Mouse (Mus musculus) intestine, embryonic 14.5 days (tissue): Measurements from ENCODE around the gene Cfap97d2. TPM values are rescaled to one million over a fixed set of nuclear protein-coding genes. Genes with fewer than 3 reads are reported as not detected.

Experiments
- ATAC-seq: fragments of 200-750 bp; cut with Nextera tagmentation; replicated peaks from 2 replicates; pipeline ENCODE4 v1.8.0; 2017; ENCODE audit warnings: low read depth, moderate number of reproducible peaks, moderate TSS enrichment, moderate library complexity; ENCODE audit not compliant: low FRiP score, low TSS enrichment
- DNase-seq: peaks from one replicate; pipeline ENCODE4 v3.0.0-alpha.2; 2018; ENCODE audit warnings: low spot score
- H3K27ac ChIP-seq: fragments of 300-500 bp; sonication (generic); 2 replicates; pipeline ENCODE4 v1.5.1; 2014; ENCODE audit warnings: low read depth, mild to moderate bottlenecking, control low read depth
- H3K27me3 ChIP-seq: fragments of 300-500 bp; sonication (generic); replicated peaks from 2 replicates; pipeline ENCODE4 v1.6.1; 2014; ENCODE audit warnings: low read length, control low read depth; ENCODE audit not compliant: control insufficient read depth, insufficient read depth
- H3K36me3 ChIP-seq: fragments of 300-500 bp; sonication (generic); 2 replicates; pipeline ENCODE4 v1.6.1; 2014; ENCODE audit warnings: low read length, control low read depth; ENCODE audit not compliant: control insufficient read depth, insufficient read depth
- H3K4me1 ChIP-seq: fragments of 300-500 bp; sonication (generic); replicated peaks from 2 replicates; pipeline ENCODE4 v1.6.1; 2014; ENCODE audit warnings: low read length, control low read depth, mixed read lengths; ENCODE audit not compliant: control insufficient read depth, insufficient read depth
- H3K4me2 ChIP-seq: fragments of 300-500 bp; sonication (generic); 2 replicates; pipeline ENCODE4 v1.6.1; 2014; ENCODE audit warnings: low read length
- H3K4me3 ChIP-seq: fragments of 300-500 bp; sonication (generic); 2 replicates; pipeline ENCODE4 v1.5.1; 2014; ENCODE audit warnings: low read depth, low read length, control low read depth, mixed read lengths
- H3K9ac ChIP-seq: fragments of 300-500 bp; sonication (generic); 2 replicates; pipeline ENCODE4 v1.6.1; 2014; ENCODE audit warnings: mild to moderate bottlenecking, low read length
- H3K9me3 ChIP-seq: fragments of 300-500 bp; sonication (generic); 2 replicates; pipeline ENCODE4 v1.6.1; 2016; ENCODE audit warnings: low read length, control low read depth; ENCODE audit not compliant: control insufficient read depth
- WGBS: fragments of 180-500 bp; shearing (Covaris S2); extraction: QIAGEN DNeasy Blood & Tissue Kit; methylation state at CpG from one replicate; pipeline ENCODE4 v1.1.7; 2014; 5-methylcytosine and 5-hydroxymethylcytosine counted together
- polyA plus RNA-seq: library from polyadenylated mRNA; unstranded; fragments of >200 nt; fragmentation: Nextera tagmentation; extraction: Ambion mirVana; gene quantifications from 2 replicates; pipeline ENCODE4 v1.2.1, GENCODE M21; 2014

Cfap97d2 gene
- polyA plus RNA-seq, 1 experiment from 2014 or later, result not detected

DNA sequence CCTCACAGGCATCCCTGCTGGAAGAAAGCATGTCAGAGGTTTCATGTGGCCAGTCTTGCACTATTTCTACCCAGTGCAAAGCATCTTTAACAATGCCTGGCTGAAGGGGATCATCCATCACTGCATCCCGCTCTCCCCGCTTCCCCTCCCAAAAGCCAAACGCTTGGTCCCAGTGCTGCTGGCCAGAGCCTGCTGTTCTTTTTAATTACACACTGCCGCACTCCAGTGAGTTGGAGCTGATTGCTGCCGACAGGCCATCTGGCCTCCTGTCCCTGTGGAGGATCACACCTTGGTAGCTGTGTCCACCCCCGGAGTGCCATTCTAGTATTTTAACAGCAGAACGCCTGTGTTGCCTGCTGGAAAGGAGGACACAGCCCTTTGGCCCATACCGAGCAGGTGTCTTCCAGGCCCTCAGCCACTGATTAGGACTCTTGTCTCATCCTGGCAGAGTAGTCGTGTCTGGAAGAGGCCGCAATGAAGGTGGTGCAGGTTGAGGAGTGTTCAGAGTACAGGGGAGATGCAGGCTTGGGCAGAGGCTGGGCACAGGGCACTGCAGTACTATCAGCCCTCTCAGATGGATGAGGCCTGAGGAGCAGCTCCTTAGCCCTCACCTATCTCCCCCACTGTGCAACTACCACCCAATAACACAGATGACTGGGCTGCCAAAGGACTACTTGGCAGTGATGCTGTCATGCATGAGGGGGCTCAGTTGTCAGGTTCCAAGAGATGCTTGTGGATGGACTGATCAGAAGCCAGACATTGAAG is 13.2 kb upstream of the Cfap97d2 start:
- Histone ChIP-seq H3K9ac (no peak overlapping the region), H3K4me3 (no peak overlapping the region), H3K27ac (no peak overlapping the region), H3K4me2 (no peak overlapping the region), H3K4me1 (peaks cover 10% of the 10 kb centered on the region; the same call in 1 of the 2 replicates), H3K27me3 (no peaks in the 10 kb centered on the region), H3K36me3 (no peaks in the 10 kb centered on the region), H3K9me3 (no peaks in the 10 kb centered on the region)
- ATAC-seq (no peak), DNase-seq (no peak)
- 62% methylated on average over 10 of the region's 10 CpGs for WGBS

DNA sequence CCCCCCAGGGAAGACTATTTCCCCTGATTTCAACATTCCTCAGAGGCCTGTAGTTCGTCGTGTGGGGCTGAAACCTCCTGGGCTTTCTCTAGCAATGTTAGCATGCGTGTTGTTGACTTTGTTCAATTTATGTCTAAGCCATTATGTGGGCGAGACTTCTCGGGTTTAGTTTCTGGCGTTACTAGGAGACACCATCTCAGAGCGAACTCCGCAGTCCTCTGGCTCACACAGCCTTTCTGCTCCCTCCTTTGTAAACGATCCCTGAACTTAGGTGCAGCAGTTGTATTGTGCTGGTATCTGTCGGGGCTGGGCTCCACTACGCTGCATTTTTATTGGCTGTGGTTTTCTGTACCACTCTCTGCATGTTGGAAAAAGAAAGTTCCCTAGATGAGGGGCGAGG is 11.0 kb upstream of the Cfap97d2 start:
- DNase-seq (no peak), ATAC-seq (peak; percentile 22; the same call in 1 of the 2 replicates)
- no peaks in the 10 kb centered on the region for H3K36me3 ChIP-seq
- 23% methylated on average over 12 of the region's 12 CpGs for WGBS
- H3K9me3 ChIP-seq, result no peaks in the 10 kb centered on the region
- H3K9ac ChIP-seq, result no peak overlapping the region
- H3K4me3 ChIP-seq, result no peak overlapping the region
- H3K4me2 ChIP-seq, result no peak overlapping the region
- no peaks in the 10 kb centered on the region for H3K27me3 ChIP-seq
- no peak overlapping the region for H3K27ac ChIP-seq
- H3K4me1 ChIP-seq, result peaks cover 2% of the 10 kb centered on the region; the same call in 1 of the 2 replicates

DNA sequence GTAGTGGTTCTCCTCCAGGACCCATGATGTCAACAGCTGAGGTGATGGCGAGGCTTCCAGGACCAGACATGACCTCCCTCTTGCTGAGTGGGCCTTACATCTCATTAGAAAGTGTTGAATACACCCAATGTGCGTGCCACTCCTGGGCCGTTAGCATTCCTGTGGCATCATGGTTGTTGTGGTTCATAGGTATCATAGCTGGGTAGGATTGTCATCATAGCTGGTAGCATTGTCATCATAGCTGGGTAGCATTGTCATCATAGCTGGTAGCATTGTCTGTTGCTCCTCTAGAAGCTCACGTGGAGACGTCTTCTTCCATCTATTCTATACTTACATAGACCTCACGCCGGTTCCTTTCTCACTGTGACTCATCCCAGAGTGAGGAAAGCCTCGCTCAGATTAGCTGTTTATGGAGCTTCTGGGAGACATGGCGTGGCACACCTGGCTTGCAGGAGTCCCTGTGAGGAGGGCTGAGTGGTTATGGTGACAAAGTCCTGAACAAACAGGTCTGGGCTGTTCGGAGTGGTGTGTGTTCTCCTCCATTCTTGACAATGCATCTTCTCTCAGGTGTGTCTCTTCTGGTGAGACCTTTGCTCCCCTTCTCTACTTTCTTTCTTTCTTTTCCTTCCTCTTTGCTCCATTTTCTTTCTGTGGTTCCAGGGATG is 10.4 kb upstream of the Cfap97d2 start:
- ATAC-seq (no peak), DNase-seq (no peak)
- no peaks in the 10 kb centered on the region for H3K27me3 ChIP-seq
- H3K9ac ChIP-seq, result no peak overlapping the region
- H3K4me3 ChIP-seq, result no peak overlapping the region
- H3K4me2 ChIP-seq, result no peak overlapping the region
- peaks cover 2% of the 10 kb centered on the region; the same call in 1 of the 2 replicates for H3K4me1 ChIP-seq
- 86% methylated on average over 10 of the region's 10 CpGs for WGBS
- no peak overlapping the region for H3K27ac ChIP-seq
- H3K9me3 ChIP-seq, result no peaks in the 10 kb centered on the region
- H3K36me3 ChIP-seq, result no peaks in the 10 kb centered on the region

DNA sequence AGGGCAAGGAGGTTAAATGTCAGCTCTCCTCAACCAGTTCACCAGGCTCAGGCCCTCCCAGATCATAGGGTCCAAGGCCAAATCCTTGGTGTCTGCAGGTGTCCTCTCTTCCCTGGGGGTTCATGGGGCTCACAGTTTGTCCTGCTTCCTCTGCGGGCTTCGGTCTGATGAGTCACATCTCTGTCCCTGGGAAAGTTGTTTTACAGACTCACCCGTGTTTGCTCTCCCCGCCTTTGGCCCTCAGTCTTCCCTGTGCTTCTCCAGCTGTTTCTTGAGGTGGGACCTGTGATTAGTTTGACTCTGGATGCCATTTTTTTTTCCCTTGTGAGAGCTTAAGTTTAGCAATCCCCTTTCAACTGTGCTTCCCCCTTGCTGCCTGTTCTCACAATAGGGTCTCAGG is 9.5 kb upstream of the Cfap97d2 start:
- no peak for ATAC-seq
- no peak overlapping the region for H3K4me2 ChIP-seq
- no peaks in the 10 kb centered on the region for H3K36me3 ChIP-seq
- no peak overlapping the region for H3K4me3 ChIP-seq
- H3K27ac ChIP-seq, result no peak overlapping the region
- 65% methylated on average over 4 of the region's 4 CpGs for WGBS
- DNase-seq, result no peak
- H3K4me1 ChIP-seq, result peaks cover 2% of the 10 kb centered on the region; the same call in 1 of the 2 replicates
- no peaks in the 10 kb centered on the region for H3K27me3 ChIP-seq
- no peaks in the 10 kb centered on the region for H3K9me3 ChIP-seq
- H3K9ac ChIP-seq, result no peak overlapping the region

DNA sequence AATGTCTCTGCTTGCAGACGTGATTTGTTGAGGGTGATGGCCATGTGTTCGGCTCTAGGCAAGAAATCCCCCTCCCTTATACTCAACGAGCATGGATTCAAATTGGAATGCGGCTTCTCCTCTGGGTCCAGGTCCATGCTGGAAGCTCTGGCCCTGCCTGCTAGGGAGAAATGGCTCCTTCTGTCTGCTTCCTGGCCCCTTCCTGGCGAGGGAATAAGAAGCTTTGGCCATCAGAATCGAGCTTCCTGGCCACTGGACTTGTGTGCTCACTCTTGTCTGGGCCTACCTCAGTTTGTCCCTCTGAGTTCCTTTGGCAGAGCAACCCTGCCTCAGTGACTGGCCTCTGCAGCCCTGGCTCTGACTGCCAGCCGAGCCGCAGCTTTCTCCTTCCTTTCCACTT is 8.5 kb upstream of the Cfap97d2 start:
- H3K27me3 ChIP-seq, result no peaks in the 10 kb centered on the region
- H3K4me1 ChIP-seq, result peaks cover 2% of the 10 kb centered on the region; the same call in 1 of the 2 replicates
- ATAC-seq (no peak), DNase-seq (no peak)
- H3K27ac ChIP-seq, result no peak overlapping the region
- WGBS, result 80% methylated on average over 8 of the region's 8 CpGs
- no peak overlapping the region for H3K9ac ChIP-seq
- no peaks in the 10 kb centered on the region for H3K9me3 ChIP-seq
- H3K4me2 ChIP-seq, result no peak overlapping the region
- H3K4me3 ChIP-seq, result no peak overlapping the region
- H3K36me3 ChIP-seq, result no peaks in the 10 kb centered on the region

DNA sequence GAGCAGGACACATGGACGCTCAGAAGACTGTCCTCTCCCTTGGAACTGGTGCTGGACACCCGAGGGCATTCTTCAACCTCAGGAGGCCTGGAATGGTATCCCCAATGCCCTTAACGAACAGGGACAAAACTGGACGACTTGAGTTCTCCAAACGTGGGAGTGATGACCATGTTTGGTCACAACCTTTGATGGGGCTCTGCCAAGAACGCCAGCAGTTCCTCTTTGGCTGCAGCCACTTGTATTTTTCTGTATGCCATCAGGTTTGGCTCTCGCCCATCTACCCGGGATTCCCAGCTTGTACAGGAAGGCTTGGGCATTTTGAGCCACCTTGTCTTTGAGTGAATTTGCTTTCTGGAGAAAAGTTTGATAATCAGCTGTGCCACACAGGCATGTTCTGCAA is 8.0 kb upstream of the Cfap97d2 start:
- no peak overlapping the region for H3K9ac ChIP-seq
- no peaks in the 10 kb centered on the region for H3K9me3 ChIP-seq
- peaks cover 7% of the 10 kb centered on the region; the same call in 1 of the 2 replicates for H3K4me1 ChIP-seq
- WGBS, result 77% methylated on average over 8 of the region's 8 CpGs
- ATAC-seq, result no peak
- no peak overlapping the region for H3K4me2 ChIP-seq
- no peaks in the 10 kb centered on the region for H3K27me3 ChIP-seq
- H3K27ac ChIP-seq, result no peak overlapping the region
- no peaks in the 10 kb centered on the region for H3K36me3 ChIP-seq
- DNase-seq, result no peak
- no peak overlapping the region for H3K4me3 ChIP-seq

DNA sequence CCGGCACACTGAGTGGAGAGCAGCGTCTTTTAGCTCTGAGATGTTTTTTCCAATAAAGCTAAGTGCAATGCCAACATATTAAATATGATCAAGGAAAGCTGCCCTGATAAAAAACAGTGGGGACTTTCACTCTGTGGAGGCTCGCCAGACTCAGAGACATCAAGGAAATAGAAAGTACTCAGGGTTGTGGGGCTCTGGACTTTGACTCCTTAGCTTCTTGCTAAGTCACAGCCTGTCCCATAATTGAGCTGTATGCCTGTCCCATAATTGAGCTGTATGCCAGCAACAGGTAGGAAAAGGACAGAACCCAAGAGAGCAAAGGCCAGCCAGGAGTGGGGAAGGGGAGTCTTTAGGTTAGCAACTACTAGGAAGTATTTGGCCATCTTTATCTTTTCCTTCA is 7.4 kb upstream of the Cfap97d2 start:
- WGBS, result 58% methylated on average over 3 of the region's 3 CpGs
- no peaks in the 10 kb centered on the region for H3K36me3 ChIP-seq
- DNase-seq (no peak), ATAC-seq (no peak)
- H3K9me3 ChIP-seq, result no peaks in the 10 kb centered on the region
- H3K4me3 ChIP-seq, result no peak overlapping the region
- H3K27ac ChIP-seq, result no peak overlapping the region
- no peaks in the 10 kb centered on the region for H3K27me3 ChIP-seq
- no peak overlapping the region for H3K9ac ChIP-seq
- H3K4me1 ChIP-seq, result peaks cover 7% of the 10 kb centered on the region; the same call in 1 of the 2 replicates
- no peak overlapping the region for H3K4me2 ChIP-seq

DNA sequence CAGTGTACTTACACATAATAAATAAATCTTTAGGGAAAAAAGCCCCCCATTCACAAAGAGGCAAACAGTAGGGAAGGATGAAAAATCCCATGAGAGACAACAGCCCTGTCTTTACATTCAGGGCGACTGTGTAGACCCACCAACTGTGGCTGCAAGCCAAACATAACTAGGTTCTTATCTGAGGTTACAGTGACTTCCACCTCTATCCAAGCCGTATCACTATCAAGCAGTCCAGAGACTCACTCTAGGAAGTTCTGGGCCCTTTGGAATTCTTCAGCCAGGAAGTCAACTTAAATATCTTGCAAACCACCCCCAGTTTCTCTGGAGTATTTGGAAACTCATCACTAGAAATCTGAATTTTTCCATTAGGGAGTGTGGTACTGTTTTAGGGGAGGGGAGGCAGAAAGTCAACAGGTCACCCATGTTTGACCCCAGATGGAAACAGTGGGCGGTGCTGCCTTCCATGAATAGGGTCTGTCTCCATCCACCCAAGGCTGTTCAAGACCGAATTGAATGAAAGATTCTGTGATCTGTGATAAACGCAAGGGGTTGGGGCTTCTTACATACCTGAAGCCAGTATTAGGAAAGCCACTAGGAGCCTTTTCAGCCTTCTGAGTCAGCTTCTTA is 6.3 kb upstream of the Cfap97d2 start:
- H3K4me1 ChIP-seq, result peaks cover 7% of the 10 kb centered on the region; the same call in 1 of the 2 replicates
- ATAC-seq (no peak), DNase-seq (no peak)
- H3K4me3 ChIP-seq, result no peak overlapping the region
- no peaks in the 10 kb centered on the region for H3K9me3 ChIP-seq
- H3K36me3 ChIP-seq, result no peaks in the 10 kb centered on the region
- WGBS, result 76% methylated on average over 5 of the region's 5 CpGs
- H3K27me3 ChIP-seq, result no peaks in the 10 kb centered on the region
- H3K4me2 ChIP-seq, result no peak overlapping the region
- no peak overlapping the region for H3K27ac ChIP-seq
- H3K9ac ChIP-seq, result no peak overlapping the region
